Mouse (Mus musculus) fibroblast of lung, adult 2 months (primary cell): Measurements from ENCODE around the gene Gnat3.

Source experiments
- DNase-seq: peaks from one replicate; pipeline ENCODE4 v3.0.0-alpha.2; 2011; ENCODE audit warnings: low read depth

The Gnat3 gene

GRCm38 (mm10) chr5:18006157-18006556 is 43.8 kb downstream of the Gnat3 start:
- no peak for DNase-seq

GRCm38 (mm10) chr5:18007067-18007466 is 44.7 kb downstream of the Gnat3 start:
- DNase-seq: no peak

- no peak for DNase-seq
These were observed 48.0 kb downstream of the Gnat3 start for GRCm38 (mm10) chr5:18010301-18010700.

DNA sequence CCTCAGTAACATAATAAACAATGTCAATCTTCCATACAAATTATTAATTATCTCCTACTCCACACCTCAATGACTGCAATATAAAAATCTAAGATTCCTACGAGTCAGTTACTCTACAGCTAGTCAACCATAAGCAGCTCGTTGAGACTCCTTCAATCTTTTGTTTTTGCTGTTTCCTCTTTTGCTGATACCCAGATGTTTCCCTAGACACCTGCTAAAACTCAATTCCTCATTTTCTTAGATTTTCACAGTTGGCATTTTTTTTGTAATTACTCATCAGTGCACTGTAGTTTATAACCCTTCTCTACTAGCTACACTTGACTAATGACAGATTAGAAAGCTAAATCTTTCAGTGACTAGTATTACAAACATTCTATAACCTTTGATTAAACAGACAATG is 50.8 kb downstream of the Gnat3 start:
- no peak for DNase-seq

GRCm38 (mm10) chr5:18014209-18014829 is 52.0 kb downstream of the Gnat3 start:
- no peak for DNase-seq

DNA sequence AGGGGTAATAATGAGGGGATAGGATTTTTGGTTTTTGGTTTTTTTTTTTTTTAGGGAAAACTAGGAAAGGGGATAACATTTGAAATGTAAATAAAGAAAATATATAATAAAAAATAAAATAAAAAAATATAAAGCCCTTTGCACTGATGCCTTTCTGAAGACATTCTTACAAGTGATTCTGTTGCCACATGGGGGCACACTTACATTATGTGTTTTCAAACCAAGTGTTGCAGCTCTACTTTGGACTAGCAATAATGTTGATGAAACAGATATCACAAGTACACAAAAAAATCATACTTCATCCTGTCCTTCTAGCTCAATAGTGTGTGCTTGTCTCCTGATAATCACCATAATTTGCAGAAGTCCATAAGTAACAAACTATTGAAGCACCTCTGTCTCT is 61.0 kb downstream of the Gnat3 start:
- DNase-seq: no peak

- no peak for DNase-seq
These were observed 65.2 kb downstream of the Gnat3 start for GRCm38 (mm10) chr5:18027531-18027930.

DNA sequence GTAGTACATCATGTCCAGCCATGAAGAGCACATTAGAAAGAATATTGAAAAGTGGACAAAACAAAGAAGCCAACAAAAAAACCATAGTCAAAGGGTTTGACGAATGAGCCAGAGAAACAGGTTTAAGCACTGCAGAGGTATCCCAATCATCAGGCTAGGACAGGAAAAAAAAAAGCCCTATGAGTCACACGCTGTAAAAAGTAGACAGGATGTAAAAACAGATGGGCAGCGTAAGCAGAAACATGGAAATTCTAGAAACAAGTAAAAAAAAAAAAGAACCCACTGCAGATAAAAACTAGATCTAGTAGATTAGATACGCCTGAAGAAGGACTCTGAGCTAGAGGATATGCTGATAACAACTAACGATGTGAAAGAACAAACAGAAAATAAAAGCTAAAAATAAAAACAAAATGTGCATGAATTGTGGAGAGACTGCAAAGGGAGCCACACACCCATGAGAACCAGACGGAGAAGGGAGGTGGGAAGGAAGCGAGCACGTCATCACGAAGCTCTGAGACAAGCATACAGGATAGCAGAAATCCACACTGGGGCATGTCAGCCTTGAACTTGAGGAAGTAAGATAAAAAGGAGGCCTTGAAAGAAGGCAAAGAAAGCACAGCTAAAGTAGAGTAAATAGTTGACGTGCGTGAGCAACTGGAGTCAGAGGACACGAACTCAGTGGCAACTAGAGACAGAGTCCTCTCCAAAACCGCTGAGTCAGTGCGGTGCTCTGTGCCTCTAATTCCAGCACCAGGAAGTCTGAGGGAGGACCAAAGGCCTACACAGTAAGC is 73.7 kb downstream of the Gnat3 start:
- DNase-seq: no peak

DNA sequence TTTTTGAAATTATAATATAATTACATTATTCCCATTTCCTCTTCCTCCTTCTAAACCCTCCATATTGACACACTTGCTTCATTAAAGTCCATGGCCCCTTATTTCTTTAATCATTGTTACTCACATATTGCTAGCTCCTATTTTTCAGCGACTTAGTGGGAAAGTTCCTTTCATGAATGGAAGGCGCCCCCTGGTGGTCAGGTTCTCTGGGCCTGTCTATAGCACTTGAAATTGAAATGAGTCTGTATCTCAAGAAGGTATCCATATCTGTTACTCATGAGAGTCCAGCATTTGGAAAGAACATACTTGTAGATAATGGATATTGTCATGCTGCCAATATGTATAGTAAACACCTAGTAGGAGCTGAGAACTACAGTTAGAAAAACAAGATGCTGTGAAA is 80.7 kb downstream of the Gnat3 start:
- DNase-seq: peak; percentile 22

DNA sequence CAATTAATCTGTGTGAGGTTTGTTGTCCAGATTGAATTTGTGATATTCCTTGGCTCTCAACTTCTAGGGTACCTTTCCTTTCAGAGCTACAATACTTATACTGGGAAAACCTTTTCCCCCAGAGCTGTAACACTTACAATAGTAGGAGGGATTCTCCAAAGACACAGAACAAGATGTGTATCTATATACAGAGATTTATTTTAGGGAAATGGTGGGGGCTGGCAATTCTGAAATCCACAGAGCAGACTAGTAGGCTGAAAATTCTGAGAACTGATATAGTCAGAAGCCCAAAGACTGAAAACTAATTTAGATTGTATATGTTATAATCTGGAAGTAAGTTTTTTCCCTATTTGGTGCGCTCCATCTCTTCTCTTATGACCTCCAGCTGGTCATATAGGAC is 86.5 kb downstream of the Gnat3 start:
- no peak for DNase-seq

GRCm38 (mm10) chr5:18055323-18055722 is 93.0 kb downstream of the Gnat3 start:
- no peak for DNase-seq
